Mouse (Mus musculus): ENCODE data around the gene Ghr. TPM values are rescaled to one million over a fixed set of nuclear protein-coding genes. Genes with fewer than 3 reads are reported as not detected.

The Ghr gene
- total RNA-seq, 1 experiment from 2014 or later: 1.0 TPM

DNA sequence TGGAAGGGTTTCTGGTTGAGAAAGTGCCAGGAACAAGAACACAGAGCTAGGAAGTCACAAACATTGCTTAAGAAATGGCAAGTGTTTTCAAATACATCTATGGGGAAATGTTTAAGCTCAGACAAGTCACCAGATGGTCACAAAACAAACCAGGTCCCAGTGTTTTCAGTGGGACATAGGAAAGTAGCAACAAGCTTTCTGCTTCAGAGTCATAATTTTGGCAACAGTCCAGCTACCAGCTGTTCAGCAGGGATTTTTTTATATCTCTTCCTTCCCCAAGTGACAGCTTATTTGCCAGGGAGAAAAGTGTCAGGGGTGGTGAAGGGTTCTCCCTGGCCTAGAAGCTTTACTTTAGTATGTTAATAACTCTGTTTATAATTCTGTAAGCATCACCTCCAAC is 270.4 kb downstream of the Ghr start:
- no peak for ATAC-seq (replicated peaks; ENCODE audit: low read depth, poor library complexity, severe bottlenecking)

GRCm38 (mm10) chr15:3309856-3310255 is 273.4 kb downstream of the Ghr start:
- ATAC-seq (replicated peaks; ENCODE audit: low read depth, poor library complexity, severe bottlenecking): no peak

DNA sequence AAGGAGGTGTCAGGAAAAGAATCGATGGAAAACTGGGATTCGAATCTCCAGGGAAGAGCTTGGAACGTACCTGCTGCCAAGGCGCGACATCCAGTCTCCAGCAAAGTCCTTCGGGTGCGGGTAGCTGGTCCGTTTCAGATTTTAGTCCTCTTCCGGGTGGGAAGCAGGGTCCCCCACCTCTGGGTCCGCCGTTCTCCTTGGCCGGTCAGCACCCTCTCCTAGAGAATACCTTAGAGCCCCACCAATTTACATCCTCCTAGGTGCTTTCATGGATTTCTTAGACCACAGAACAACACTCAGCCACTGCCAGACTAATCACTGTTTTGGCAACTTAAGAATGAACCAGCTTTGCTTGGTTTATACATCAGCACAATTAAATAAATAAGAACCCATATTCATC is 279.9 kb downstream of the Ghr start, which contains the start of gene Ccdc152:
Gene Ccdc152, minus strand, starts transcription at position 101 of the 400 bp plus-strand sequence.
- ATAC-seq (replicated peaks; ENCODE audit: low read depth, poor library complexity, severe bottlenecking): no peak

DNA sequence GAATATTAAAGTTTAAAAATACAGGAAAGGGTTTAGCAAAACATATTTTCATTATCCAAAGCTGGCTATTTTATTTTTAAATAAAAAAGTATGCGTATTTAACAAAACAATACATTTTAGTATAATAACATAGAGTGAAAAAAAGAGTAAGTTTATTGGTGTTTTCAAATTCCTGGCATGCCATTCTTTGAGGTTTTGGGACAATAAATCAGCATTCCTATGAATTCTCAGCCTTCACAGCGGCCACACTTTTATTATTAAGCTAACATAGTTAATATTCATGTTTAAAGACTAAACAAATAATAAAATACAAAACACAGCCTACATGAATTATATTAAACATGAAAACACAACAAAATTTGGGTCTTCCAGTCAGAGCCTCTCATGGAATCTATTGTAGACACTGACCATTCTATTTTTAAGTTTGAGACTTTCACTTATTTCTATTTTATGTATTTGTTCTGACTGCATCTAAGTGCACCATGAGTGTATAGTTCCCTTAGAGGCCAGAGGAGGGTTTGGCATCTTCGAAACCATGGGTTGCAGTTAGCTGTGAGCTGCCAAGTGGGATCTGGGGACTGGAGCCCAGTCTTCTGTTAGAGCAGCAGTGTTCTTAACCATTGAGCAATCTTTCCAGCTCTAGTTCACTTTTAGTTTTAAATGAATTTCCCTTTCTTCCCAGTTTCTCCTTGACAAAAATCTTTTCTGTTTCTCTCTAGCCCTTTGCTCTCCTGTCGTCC is 282.8 kb downstream of the Ghr start:
- ATAC-seq (replicated peaks; ENCODE audit: low read depth, poor library complexity, severe bottlenecking): no peak

DNA sequence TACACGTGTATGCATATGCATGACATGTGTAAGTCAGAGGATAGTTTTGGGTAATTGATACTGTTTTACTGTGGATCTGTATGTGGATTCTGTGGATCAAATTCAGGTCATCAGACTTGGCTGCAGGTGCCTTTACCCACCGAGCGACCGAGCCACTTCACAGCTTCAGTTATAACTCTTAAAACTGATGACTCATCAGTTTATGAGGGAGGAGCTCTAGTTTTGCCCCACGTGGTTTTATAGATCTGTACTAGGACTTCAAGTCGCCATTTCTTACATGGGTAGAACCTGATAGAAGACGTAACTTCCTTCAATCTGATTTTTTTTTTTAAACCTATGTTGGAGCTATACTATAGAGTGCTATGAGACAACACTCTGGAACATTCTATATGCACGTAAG is 285.7 kb downstream of the Ghr start:
- no peak for ATAC-seq (replicated peaks; ENCODE audit: low read depth, poor library complexity, severe bottlenecking)

DNA sequence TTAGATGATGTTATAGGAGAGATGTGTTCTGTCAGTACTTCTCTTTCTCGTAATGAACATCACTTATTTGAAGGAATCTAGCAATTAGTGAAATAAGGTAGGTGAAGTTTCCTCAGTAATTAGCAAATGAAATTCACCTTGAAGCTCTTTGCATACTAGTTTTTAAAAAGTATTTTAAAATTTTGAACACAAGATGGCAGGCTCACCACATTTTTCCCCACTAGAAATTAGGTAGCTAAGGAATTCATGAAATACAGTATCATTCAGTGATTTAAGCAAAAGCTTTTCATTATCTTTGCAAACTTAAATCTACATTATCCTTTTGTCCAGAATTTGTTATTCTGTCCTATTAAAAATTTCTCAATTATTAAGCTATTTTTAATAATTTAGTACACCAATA is 287.3 kb downstream of the Ghr start:
- no peak for ATAC-seq (replicated peaks; ENCODE audit: low read depth, poor library complexity, severe bottlenecking)

DNA sequence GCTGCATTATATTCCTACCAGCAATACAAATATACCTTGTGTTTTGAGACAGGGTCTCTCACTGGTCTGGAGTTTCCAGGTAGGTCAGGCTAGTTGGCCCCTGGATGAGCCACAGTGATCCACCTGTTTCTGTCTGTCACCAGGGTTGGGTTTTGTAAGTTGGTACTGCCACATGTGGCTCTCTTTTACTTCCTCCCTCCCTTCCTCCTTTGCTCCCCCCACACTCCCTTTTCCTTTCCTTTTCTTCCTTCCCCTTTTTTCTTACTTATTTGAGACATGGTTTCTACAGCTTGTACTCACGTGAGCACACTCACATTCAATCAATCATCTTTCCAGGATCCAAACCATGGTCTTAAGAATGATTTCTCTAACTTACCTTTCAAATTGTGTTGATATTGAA is 289.8 kb downstream of the Ghr start:
- ATAC-seq (replicated peaks; ENCODE audit: low read depth, poor library complexity, severe bottlenecking): peak; percentile 67

DNA sequence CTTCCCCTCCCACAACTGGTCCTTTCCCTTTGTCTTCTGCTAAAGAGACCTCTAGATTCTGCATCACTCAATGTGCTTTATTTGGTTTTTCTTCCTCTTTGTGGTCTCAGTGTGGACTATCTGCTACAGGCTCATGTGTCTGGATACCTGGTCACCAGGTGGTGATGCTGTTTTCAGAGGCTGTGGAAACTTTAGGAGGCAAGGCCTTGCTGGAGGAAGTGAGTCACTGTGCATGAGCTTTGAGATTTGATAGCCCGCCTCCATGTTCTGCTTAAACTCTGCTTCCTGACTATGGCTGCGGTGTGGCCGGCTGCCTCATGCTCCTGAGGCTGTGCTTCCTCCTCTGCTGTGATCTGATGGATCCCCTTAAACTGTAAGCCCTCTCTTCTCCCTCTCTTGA is 292.9 kb downstream of the Ghr start:
- 0 out of 2 replicates have a peak, but pooled peaks have one; percentile 13 for ATAC-seq (replicated peaks; ENCODE audit: low read depth, poor library complexity, severe bottlenecking)

DNA sequence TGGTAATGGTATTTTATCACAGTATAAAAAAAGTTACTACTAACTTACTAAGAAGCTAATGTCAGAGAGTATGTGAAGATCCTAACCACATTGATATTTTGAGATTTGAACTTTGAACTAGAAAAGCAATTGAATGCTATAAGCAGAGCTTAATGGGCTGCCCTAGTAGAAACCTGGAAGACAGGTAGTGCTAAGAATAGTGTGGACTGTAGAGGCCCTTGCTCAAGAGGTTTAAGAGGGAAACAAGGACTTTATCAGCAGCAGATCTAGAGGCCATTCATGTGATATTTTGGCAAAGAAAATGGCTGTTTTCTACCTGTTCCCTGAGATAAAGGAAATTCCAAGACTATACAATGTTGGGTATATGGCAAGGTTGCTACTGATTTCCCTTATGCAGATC is 297.3 kb downstream of the Ghr start:
- ATAC-seq (replicated peaks; ENCODE audit: low read depth, poor library complexity, severe bottlenecking): no peak

- ATAC-seq (replicated peaks; ENCODE audit: low read depth, poor library complexity, severe bottlenecking): no peak
These were observed 301.6 kb downstream of the Ghr start for GRCm38 (mm10) chr15:3281737-3282136.

DNA sequence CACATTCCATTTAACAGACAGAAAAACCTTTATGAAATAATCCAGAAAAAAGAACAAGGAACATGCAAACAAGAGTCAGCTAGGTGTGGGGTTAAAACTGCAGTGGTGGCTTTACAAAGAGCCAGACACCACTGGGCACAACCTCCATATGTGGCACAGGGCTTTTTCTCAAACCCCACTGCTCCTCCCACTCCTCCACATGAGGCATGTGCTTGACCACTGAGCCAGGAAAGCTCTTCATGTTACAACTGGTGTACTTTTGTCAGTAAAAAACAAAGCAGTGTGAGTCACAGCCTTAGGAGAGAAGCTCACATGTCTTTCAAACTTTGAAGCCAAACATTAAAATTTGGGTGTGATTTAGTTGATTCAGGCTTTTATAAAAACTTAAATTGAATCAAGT is 302.1 kb downstream of the Ghr start:
- ATAC-seq (replicated peaks; ENCODE audit: low read depth, poor library complexity, severe bottlenecking): no peak

DNA sequence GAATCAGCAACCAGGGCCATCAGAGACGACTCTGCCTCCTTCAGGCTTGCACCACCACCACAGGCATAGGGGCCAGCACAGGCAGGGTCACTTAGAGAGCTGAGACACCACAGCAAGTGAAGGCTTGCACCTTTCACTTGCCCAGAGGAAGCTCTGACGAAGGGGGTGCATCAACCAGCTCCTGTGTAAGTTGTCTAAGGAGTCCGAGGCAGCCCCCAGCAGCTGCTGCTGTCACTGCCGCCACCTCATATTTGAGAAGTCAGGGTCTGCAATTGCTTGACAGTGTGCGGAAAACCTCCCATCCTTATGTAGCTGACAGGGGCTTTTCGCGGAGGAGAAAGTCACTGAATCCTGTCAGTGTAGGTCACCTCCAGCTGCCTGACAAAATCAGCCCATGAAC is 304.1 kb downstream of the Ghr start:
- no peak for ATAC-seq (replicated peaks; ENCODE audit: low read depth, poor library complexity, severe bottlenecking)

DNA sequence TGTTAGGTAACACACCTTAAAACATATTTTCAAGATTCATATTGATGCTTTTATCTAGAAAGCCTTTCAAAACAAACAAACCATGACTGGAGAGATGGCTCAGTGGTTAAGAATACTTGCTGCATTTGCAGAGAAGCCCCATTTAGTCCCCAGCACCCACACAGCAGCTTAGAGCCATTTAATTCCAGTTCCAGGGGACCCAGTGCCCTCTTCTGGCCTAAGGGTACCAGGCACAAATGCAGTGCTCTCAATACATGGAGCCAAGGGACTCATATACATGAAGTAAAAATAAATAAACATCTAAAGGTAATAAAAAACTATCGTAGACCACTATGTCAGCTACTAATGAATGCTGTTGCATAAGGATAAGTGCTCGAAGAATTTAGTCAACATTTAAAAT is 305.9 kb downstream of the Ghr start:
- 0 out of 2 replicates have a peak, but pooled peaks have one; percentile 39 for ATAC-seq (replicated peaks; ENCODE audit: low read depth, poor library complexity, severe bottlenecking)

- no peak for ATAC-seq (replicated peaks; ENCODE audit: low read depth, poor library complexity, severe bottlenecking)
These were observed 310.1 kb downstream of the Ghr start for GRCm38 (mm10) chr15:3273191-3273590.

DNA sequence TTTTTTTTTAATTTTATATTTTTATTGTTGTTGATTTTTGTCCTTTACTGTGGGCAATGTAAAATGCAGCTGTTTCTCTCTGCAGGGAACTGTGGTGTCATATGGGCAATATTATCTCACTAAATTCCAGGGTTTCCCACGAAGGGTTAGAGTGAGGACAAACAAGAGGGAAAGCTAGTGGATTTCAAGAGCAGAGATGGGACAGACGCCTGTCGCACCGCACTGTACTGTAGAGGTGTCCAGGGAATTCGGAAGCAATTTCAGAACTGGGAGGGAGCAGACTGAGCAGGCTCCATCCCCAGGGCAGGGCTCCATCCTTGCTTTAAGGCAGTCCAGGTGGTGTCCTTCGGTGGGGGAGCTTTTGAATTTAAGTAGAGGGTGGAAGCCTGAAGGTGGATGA is 312.1 kb downstream of the Ghr start:
- peak; percentile 21; the same call in 1 of the 2 replicates for ATAC-seq (replicated peaks; ENCODE audit: low read depth, poor library complexity, severe bottlenecking)

DNA sequence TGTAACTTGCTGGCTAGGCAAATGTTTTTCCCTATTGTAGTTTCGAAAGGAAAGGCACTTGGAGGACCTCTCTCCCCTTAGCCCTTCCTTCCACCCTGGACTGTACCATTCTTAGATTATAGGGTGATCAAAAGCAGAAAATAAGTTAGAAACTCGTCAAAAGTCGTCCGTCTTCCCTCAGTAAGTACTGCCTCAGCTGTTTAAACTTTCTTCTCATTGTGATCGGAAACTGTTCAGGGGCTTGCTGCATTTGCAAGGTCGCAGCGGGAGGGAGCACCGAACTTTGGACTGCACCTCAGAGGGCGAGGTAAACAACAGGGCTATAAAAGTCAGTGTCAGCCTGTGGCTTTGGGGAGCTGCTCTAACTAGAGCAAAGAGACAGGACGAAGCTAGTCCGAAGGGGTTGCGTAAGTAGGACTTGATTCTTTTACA is 312.6 kb downstream of the Ghr start:
- ATAC-seq (replicated peaks; ENCODE audit: low read depth, poor library complexity, severe bottlenecking): peak; percentile 88

- no peak for ATAC-seq (replicated peaks; ENCODE audit: low read depth, poor library complexity, severe bottlenecking)
These were observed 313.2 kb downstream of the Ghr start for GRCm38 (mm10) chr15:3269996-3270645.

DNA sequence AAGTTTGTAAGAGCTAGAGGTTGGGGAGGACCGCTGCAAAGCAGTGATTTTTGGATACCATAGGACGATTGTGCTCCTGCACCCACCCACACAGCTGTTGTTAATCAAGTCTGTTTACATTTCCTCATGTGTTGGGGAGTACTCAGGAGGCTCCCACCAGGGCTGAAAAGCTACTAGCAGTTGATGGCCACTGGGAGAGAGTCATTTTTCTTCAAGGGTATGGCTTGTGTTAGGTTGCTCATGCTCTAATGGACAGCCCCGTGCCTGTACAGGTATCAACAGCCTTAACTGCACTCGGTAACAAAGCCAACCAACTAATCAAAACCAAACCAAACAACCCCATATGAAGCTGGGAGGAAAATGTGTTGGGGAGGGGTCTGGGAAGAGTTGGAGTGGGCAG is 313.8 kb downstream of the Ghr start:
- no peak for ATAC-seq (replicated peaks; ENCODE audit: low read depth, poor library complexity, severe bottlenecking)

DNA sequence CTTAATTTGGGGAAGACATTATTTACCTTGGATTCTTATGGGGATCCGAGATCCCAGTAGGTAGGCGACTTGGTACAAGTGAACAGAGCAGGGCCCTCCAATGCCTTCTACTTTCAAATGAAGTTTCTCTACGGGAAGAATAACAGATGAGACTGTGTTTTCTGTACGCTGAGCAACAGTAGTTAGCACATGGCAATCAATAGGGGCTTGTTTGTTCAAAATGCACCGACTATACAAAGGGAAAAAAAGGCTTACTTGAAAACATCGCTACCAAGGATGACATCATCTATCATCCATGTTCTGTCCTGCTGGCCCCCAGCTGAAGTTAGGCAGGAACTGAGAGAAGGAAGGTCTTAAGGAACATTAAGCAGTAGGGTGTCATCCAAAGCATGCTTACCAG is 315.0 kb downstream of the Ghr start, which contains the start of gene Selenop:
Gene Selenop, plus strand, starts transcription at position 301 of the 400 bp plus-strand sequence.
- ATAC-seq (replicated peaks; ENCODE audit: low read depth, poor library complexity, severe bottlenecking): no peak
